Mouse (Mus musculus) cerebellum, adult 11-12 months (tissue): ENCODE measurements around the gene Evi5l.
"Not testable (repeated sequence)": the region's sequence is repeated elsewhere in the genome, so short reads cannot be mapped to it uniquely, and the experiment has no call there.

Source experiments
- DNase-seq: peaks from one replicate; pipeline ENCODE4 v3.0.0; 2022

The Evi5l gene

DNA sequence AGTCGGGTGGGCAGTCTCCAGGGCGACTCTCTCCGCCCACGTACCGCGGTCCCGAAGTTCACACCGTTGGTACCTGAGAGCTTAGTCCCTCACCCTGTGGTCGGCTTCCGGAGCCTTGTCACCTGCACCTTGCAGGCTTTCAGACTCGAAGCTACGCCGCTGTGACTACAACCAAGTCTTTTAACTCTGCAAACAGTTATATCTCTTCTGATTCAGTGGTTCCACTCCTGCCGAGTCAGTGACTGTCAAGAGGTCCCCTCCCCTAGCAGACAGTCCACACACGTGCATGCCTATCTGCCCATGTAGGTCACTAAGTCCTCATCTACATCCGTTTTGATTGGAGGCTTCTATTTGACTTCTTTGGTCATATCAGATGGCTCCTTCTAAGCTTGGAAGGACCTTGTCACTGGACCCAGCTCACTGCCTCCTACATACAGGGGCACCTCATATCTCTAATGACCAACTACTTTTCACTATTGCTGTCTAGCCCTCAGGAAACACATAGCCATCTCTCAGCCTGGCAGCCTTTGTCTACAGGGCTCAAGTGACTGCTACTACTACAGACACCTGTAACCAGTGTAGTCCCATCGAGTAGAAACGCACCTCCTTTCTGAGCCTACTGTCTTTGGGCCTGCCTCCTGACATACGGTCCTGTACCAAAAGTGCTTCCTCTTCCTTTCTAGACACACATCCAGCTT is 73.0 kb downstream of the Evi5l start:
- DNase-seq: no peak

DNA sequence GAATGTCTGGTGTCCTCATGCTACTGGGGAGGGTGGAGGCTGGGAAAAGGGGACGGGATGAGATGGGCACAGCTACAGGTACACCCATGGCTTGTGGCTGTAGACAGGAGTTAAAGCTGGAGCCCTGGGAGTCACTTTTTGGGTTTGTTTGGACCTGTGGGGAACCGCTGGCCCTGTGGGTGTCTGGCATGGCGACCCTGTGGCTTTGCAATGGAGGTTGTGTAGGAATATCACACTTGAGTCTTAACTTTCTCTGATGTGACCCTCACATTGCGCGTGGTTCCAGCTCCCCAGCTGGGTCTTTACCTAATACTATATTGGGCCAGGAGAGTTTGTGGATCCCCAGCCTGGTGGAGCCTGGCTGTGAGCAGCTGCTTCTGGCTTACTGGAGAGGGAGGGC is 78.7 kb downstream of the Evi5l start:
- DNase-seq: no peak

GRCm38 (mm10) chr8:4245737-4246136 is 79.4 kb downstream of the Evi5l start:
- peak; percentile 26 for DNase-seq

- DNase-seq: no peak
These were observed 80.9 kb downstream of the Evi5l start for GRCm38 (mm10) chr8:4247241-4247640.

GRCm38 (mm10) chr8:4247951-4248540 is 81.7 kb downstream of the Evi5l start, which contains the start of gene Tgfbr3l:
Gene Tgfbr3l (plus strand): TSS chr8:4248214.
- DNase-seq: peak; percentile 27

GRCm38 (mm10) chr8:4249213-4249612 is 82.8 kb downstream of the Evi5l start:
- DNase-seq: no peak

DNA sequence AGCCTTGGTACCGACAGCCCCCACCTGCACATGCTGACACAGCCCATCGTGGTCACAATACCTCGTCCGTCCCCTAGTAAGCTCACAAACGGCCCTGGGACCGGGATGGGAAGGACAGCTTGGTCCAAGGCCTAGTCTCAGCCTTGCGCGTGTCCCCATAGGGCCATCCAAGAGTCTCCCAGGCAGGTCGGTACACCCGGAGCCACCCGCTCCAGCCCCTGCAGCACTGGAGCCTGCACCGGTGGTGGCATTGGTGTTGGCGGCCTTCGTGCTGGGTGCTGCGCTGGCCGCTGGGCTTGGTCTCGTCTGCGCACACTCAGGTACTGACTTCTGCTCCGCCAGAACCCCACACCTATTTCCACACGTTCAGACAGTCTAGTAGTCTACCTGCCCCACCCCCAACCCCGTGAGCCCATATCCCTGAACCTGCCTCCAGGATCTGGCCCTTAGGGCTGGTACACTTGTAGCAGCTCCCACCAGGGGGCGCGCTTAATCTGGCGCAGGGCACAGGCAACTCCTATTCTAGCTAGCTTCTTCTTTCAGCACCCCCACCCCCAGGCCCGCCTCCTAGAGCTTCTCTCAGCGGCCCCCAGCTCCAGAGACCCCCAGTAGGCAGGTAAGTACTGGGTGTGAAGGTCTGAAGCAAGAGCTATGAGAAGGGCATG is 84.1 kb downstream of the Evi5l start:
- peak; percentile 81 for DNase-seq

GRCm38 (mm10) chr8:4252116-4252760 is 85.9 kb downstream of the Evi5l start:
- DNase-seq: no peak

DNA sequence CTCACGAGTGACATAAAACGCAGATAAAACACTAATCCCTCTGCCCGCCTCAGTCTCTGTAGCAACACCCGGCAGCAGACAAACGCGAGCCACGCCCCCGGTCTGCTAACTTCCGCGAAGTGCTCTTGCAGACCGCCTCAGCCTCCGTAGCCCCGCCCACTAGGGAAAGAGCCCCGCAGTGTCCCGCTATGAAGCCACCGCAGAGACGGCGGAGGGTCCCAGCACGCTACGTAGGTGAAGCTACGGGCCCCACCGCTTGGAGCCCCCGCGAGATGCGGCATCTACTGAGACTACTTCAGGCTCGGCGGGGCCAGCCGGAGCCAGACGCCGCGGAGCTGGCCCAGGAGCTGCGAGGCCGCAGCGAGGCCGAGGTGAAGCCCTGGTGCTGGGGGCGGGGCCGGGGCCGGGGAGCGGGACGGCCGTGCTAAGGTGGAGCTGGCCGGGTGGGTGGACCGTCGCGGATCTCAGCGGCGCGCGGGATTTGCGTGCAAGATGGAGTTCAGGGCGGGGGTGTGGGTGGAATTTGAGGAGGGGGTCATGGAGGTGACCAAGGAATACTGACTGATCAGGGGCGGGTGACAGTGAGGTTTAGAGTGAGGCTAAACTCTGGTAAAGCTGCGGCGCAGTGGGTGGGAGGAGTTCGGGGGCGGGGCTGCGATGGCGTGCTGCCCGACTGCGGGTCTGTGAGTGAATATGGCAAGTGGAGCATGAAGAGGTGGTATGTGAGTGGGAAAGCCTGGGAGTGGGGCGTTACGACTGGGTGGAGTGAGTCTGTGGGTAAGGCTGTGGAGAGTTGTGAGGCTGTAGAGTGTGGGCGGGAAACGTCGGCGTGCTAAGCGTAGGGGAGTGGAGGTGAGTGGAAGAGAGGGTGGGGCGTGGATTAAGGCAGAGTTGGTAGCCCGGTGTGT is 86.8 kb downstream of the Evi5l start, which contains the start of gene Snapc2:
Gene Snapc2, plus strand, starts transcription at position 147 of the 908 bp plus-strand sequence.
- DNase-seq: peak; percentile 92

GRCm38 (mm10) chr8:4254001-4254400 is 87.6 kb downstream of the Evi5l start:
- DNase-seq: peak; percentile 78

GRCm38 (mm10) chr8:4255471-4255870 is 89.1 kb downstream of the Evi5l start:
- DNase-seq: not testable (repeated sequence)

GRCm38 (mm10) chr8:4256911-4257310 is 90.5 kb downstream of the Evi5l start:
- DNase-seq: no peak

- DNase-seq: no peak
These were observed 91.0 kb downstream of the Evi5l start for GRCm38 (mm10) chr8:4257350-4257749.

DNA sequence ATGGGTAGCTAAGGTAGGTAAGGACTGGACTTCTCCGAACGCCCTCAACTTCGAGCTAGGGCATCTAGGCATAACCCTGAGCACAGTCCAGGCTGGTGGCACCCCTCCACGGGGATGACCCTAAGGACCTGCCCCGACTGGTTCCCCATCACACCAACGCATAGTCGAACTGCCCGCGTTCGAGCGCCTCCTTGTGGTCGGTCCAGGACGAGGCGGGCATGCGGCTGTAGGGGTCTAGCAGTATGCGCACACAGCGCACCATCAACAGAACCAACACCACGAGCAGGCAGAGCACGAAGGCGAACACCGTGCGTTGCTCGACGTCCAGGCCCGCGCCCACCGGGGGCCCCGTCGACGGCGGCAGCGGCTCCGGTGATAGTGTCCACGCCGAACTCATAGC is 91.9 kb downstream of the Evi5l start:
- DNase-seq: peak; percentile 58

- peak; percentile 46 for DNase-seq
These were observed 92.3 kb downstream of the Evi5l start for GRCm38 (mm10) chr8:4258678-4259077.

DNA sequence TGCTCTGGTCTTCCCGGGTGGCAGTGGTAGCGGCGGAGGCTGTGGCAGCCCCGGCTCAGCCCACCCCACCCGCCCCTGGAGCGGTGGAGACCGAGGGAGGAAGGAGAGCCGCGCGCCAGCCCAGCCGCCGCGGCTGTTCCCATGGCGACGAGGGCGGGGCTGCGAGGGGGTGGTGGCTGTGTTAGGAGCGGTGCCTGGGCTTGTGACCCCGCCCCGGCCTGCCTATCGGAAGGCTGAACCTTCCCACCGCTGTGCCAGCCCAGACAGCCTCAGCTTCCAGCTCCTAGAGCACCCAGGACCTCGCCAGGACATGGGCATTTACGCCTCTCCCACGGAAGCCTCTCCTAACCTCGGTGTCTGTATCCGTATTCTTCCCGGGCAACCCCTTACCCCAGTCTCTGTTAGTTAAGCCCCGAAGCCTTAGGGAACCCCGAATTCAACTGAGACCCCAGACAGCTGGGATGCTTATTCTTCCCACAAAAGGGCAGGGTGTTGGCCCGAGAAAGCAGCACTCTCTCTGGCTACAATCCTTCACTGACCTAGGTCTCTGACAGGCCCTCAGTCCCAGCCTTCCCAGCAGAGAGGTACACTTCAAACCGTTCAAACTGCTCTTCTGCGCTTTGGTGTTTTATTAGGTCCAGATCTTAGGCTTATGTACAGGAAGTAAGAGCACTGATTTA is 92.9 kb downstream of the Evi5l start, which contains the start of gene Ctxn1:
Gene Ctxn1, minus strand, starts transcription at position 150 of the 680 bp plus-strand sequence.
- peak; percentile 70 for DNase-seq

DNA sequence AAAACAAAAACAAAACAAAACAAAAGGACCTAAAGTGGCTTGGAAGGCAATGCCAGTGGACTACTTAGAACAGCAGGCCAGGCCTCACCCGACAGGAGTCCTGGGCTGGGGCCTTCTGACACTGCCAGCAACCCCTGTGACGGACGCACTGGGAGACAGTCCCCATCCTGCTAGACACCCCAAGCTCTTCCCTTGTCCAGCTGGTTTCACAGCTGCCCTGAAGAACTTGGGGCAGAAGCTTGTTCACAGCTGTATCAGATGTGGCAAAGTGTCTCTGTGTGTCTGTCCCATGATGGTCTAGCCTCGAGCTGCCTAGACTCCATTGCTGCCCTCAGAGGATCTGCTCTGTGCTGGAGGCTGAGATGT is 93.4 kb downstream of the Evi5l start:
- no peak for DNase-seq
